Mouse (Mus musculus): ENCODE measurements around the gene Gjd3.

DNA sequence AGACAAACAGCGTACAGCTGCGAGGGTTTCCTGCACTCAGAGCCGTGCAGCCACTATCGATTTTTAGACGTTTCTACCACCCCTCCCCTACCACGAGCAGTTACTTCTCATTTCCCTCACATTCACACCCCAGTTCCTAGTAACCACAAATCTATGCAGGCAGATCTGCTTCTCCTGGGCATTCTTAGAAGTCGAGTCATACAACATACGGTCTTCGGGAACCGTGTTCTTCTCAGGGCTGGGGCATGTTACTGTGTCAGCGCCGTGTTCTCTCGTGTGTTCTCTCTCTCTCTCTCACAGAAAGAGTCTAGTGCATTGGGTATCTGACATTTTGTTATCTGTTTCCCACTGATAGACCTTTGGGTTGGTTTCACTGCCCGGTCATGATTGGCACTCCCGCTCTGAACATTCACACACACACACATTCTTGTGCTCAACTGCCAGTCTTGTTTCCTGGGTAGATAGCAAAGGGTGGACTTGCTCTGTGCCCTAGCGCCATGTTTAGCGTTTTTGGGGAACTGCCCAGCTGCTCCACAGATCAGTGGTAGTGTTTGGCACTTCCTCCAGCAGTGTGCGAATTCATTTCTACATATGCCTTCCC, 34.7 kb downstream of the Gjd3 start:
- no peak for TF ChIP-seq CTCF (IDR thresholded peaks at IDR 0.05; ENCODE audit: low read depth)
- no peak for TF ChIP-seq EP300 (optimal IDR thresholded peaks at IDR 0.05)

Data from stomach, postnatal 0 days (tissue).